Mouse (Mus musculus) B cell, adult 2 months (primary cell): ENCODE data around the gene Rps27rt.
"Not testable (repeated sequence)": the region's sequence is repeated elsewhere in the genome, so short reads cannot be mapped to it uniquely, and the experiment has no call there.

ENCODE experiments used
- DNase-seq, 2 experiments: peaks; one replicate each; pipeline ENCODE4 v3.0.0; 2022

Gene Rps27rt

GRCm38 (mm10) chr9:114979969-114980368, 2.6 kb downstream of the Rps27rt start:
- no peak for DNase-seq

- peak; percentile 39 to 44 for DNase-seq
Measured at GRCm38 (mm10) chr9:114978281-114979111, 4.0 kb downstream of the Rps27rt start, which contains the start of gene Osbpl10. Gene Osbpl10, plus strand, starts transcription at chr9:114978569.

- DNase-seq: peak in 1 of 2 experiments; percentile 12
Measured at GRCm38 (mm10) chr9:114977461-114978280, 4.9 kb downstream of the Rps27rt start.

GRCm38 (mm10) chr9:114966286-114966685, 16.3 kb downstream of the Rps27rt start:
- not testable (repeated sequence) for DNase-seq

DNA sequence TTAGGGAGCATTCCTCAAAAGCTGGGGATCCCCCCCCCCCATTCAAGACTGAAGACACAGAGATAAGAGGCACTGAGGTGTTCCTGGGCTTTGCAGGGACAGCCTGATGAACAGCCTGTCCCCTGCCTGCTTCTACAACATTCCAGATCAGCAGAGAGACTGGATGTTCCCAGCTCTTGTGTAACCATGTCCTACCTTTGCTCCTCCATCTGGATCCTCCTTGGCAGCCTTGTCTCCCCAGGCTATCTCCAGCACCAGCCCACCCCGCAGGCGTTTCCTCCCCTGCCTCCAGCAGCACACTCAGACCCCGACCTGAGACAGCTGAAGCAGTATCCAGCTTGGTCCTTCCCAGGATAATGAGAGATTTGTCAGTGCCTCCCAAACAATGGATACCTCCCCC, 18.4 kb downstream of the Rps27rt start:
- no peak for DNase-seq

DNA sequence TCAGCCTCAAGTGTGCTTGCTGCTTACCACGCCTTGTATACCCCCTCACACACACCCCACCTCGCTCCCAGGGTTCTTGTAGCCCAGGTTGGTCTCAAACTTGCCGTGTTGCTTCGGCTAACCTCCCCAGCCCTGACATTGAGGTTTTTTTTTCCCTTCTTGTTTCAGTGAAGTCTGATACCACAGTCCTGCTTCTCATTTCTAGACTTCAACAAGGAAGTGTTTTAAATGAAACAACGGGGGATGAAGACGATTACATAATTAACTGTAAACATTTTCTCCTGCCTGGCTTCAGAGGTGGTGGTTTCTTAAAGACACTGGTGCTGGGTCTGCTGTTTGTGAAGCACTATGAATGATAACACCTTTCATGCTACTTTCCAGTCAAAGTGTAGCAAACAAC, 21.7 kb downstream of the Rps27rt start:
- no peak for DNase-seq

DNA sequence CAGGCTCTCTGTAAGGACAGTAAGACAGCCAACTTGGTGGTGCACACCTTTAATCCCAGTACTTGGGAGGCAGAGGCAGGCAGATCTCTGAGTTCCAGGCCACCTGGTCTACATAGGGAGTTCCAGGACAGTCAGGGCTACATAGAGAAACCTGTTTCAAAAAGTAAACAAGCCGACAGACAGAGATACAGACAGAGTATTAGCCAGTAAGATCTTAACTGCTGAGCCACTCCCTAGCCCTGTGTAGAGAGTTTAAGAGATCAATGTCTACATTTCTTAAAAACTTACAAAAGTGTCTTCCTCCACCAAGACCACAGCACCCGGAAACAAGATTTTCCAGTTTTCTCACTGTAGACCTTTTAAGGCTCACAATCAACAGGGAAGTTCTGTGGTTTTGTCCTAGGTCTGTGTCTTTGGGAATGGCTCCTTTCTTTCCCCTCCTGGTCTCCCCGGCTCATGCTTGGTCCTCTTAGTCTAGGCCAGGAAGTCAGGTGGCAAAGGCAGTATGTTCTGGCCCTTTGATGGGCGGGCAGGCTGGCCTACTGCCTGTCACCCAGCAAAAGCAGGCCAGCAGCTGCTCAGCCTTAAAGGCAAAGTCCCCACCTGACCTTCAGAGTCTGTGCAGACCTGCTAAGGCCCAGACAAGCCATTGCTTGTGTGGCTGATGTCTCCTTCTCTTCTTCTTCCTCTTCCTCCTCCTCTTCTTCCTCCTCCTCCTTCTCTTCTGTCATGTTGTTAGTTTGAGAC, 22.3 kb downstream of the Rps27rt start:
- no peak for DNase-seq

GRCm38 (mm10) chr9:114956945-114957344, 25.6 kb downstream of the Rps27rt start:
- peak; percentile 40 to 46 for DNase-seq

DNA sequence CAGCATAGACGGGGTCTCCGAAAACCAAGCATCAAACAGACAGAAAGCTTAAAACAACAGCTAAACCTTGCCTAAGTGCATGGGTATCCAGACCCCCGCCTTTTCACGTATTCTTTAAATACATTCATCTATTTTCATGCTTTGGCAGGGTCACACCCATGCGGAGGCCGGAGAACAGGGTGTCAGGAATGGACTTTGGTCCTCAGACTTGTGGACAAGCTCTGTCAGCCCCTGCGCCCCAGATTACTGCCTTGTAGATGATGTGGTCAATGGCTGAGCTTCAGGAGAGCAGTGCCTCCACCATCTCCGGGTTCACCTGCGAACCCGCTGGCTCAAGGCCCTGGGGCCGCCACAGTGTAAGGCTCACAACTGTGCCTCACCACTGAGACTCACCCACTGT, 27.2 kb downstream of the Rps27rt start:
- DNase-seq: no peak

- peak; percentile 43 to 50 for DNase-seq
Measured at GRCm38 (mm10) chr9:114952866-114953265, 29.7 kb downstream of the Rps27rt start.

- no peak for DNase-seq
Measured at GRCm38 (mm10) chr9:114948395-114948794, 34.1 kb downstream of the Rps27rt start.

GRCm38 (mm10) chr9:114945576-114945975, 37.0 kb downstream of the Rps27rt start:
- DNase-seq: no peak

DNA sequence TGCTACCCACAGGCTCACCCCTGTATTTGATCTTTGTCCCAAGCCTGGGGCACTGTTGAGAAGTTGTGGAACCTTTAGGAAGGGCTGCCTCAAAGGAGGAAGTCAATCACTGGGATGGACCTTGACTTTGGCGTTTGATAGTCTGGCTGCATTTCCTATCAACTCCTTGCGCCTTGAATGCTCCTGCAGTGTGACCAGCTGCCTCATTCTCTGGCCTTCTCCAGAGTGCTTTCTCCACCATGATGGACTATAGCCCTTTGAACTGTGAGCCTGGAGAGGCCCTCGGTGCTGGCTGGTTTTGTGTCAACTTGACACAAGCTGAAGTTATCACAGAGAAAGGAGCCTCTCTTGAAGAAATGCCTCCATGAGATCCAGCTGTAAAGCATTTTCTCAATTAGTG, 37.9 kb downstream of the Rps27rt start:
- no peak for DNase-seq

DNA sequence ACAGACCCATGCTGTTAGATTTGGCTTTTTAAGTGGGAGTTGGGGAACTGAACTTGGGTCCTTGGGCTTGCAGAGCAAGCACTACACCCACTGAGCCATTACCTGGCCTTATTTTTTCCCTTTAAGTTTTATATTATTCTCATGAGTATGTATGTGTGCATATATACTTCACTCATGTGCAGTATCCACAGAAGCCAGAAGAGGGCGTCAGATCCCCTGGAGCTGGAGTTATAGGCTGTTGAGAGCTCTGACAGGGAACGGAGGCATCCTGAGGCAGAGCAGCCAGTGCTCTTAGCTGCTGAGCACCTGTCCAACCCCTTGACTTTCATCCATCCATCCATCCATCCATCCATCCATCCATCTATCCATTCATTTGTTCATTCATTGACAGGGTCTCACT, 45.9 kb downstream of the Rps27rt start:
- DNase-seq: no peak

- no peak for DNase-seq
Measured at GRCm38 (mm10) chr9:114935321-114935720, 47.2 kb downstream of the Rps27rt start.

- peak in 1 of 2 experiments; percentile 51 for DNase-seq
Measured at GRCm38 (mm10) chr9:114934231-114934630, 48.3 kb downstream of the Rps27rt start.

DNA sequence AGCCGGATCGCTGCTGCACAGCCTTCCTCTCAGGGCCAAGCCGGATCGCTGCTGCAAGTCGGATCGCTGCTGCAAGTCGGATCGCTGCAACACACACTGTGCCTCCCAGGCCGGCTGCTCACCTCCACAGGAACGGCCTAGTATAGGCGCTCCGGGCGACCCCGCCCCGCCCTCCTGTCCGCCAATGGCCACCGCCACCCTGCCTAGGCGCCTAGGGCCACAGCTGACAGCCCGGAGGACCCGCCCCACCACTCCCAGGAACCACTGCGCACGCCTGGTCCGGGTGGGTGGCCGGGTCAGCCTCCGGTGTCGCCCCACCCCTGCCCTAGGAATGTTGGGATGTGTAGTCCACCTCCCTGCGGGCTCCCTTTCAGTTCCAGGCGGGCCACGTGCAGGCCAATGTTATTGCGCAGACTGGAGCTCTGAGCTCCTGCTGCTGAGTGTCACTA, 48.8 kb downstream of the Rps27rt start, which contains the start of gene Gpd1l:
Gpd1l (minus strand) TSS at position 265 of the 449 bp plus-strand sequence.
- peak; percentile 95 to 96 for DNase-seq

DNA sequence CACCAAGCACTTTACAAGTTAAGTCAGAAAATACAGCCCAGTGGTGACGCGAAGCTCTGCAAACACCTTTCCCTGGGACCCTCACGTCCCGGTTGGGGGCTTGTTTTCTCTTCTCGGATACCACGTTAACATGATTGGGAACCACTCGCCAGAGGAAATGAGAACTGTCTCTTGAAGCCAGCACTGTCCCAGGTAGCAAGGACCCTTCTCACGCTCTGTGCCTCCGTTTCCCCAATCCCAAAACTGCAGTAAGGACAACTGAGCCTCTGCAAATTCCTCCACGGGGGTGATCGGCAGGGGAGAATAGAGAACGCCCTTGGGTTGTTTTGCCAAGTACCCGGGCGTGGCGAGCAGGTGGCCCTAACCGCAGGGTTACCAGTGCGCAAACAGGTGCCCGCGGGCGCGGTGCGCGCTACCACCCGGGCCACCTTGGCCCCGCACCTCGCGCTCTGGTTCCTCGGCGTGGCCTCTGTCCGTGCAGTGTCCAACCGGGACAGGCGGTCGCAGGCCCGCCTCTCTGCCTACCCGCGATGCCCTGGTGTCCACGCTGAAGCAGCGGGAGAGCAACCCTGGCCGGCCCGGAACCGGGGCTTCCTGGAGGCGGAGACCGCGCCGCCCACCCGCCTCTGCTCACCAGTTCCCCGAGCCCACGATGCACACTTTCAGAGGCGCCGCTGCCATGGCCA, 49.4 kb downstream of the Rps27rt start:
- DNase-seq: peak; percentile 66 to 69

GRCm38 (mm10) chr9:114932607-114933006, 49.9 kb downstream of the Rps27rt start:
- no peak for DNase-seq
